Mouse (Mus musculus) hindbrain, embryonic 13.5 days (tissue): ENCODE data around the gene Kat2b. TPM values are rescaled to one million over a fixed set of nuclear protein-coding genes. Genes with fewer than 3 reads are reported as not detected.
"Not testable (repeated sequence)": the region's sequence is repeated elsewhere in the genome, so short reads cannot be mapped to it uniquely, and the experiment has no call there.

Experiments
- ATAC-seq: fragments of 200-750 bp; cut with Nextera tagmentation; 2 replicates; pipeline ENCODE4 v1.8.0; 2017; ENCODE audit warnings: moderate TSS enrichment; ENCODE audit not compliant: low FRiP score
- H3K27ac ChIP-seq: fragments of 300-500 bp; sonication (generic); 2 replicates; pipeline ENCODE4 v1.5.1; 2015; ENCODE audit warnings: inconsistent platforms, mild to moderate bottlenecking, moderate library complexity
- H3K27me3 ChIP-seq: fragments of 300-500 bp; sonication (generic); 2 replicates; pipeline ENCODE4 v1.6.1; 2015; ENCODE audit warnings: mild to moderate bottlenecking, inconsistent platforms
- H3K36me3 ChIP-seq: fragments of 300-500 bp; sonication (generic); 2 replicates; pipeline ENCODE4 v1.6.1; 2015; ENCODE audit warnings: mild to moderate bottlenecking, inconsistent platforms
- H3K4me1 ChIP-seq: fragments of 300-500 bp; sonication (generic); replicated peaks from 2 replicates; pipeline ENCODE4 v1.6.1; 2015; ENCODE audit warnings: inconsistent platforms
- H3K4me2 ChIP-seq: fragments of 300-500 bp; sonication (generic); 2 replicates; pipeline ENCODE4 v1.6.1; 2015; ENCODE audit warnings: inconsistent platforms, mild to moderate bottlenecking, moderate library complexity
- H3K4me3 ChIP-seq: fragments of 300-500 bp; sonication (generic); 2 replicates; pipeline ENCODE4 v1.5.1; 2015; ENCODE audit warnings: mild to moderate bottlenecking, inconsistent platforms
- H3K9ac ChIP-seq: fragments of 300-500 bp; sonication (generic); 2 replicates; pipeline ENCODE4 v1.6.1; 2015; ENCODE audit warnings: mild to moderate bottlenecking, inconsistent platforms
- H3K9me3 ChIP-seq: fragments of 300-500 bp; sonication (generic); 2 replicates; pipeline ENCODE4 v1.6.1; 2016; ENCODE audit warnings: inconsistent platforms
- WGBS: fragments of 180-500 bp; shearing (Covaris S2); methylation state at CpG from one replicate; pipeline ENCODE4 v1.1.7; 2015; 5-methylcytosine and 5-hydroxymethylcytosine counted together
- polyA plus RNA-seq: library from polyadenylated mRNA; unstranded; fragments of >200 nt; fragmentation: Nextera tagmentation; extraction: Ambion mirVana; gene quantifications from 2 replicates; pipeline ENCODE4 v1.2.1, GENCODE M21; 2015

Kat2b gene
- polyA plus RNA-seq, 1 experiment from 2014 or later: 8.9 TPM

GRCm38 (mm10) chr17:53591910-53592309 lies 25.2 kb downstream of the Kat2b start:
- Histone ChIP-seq H3K27ac (no peak overlapping the region), H3K9ac (no peak overlapping the region), H3K9me3 (no peaks in the 10 kb centered on the region), H3K4me3 (no peak overlapping the region), H3K36me3 (no peaks in the 10 kb centered on the region), H3K4me2 (no peak overlapping the region), H3K27me3 (no peaks in the 10 kb centered on the region), H3K4me1 (peaks cover 22% of the 10 kb centered on the region)
- WGBS: 94% methylated on average over 5 of the region's 5 CpGs
- ATAC-seq: no peak

DNA sequence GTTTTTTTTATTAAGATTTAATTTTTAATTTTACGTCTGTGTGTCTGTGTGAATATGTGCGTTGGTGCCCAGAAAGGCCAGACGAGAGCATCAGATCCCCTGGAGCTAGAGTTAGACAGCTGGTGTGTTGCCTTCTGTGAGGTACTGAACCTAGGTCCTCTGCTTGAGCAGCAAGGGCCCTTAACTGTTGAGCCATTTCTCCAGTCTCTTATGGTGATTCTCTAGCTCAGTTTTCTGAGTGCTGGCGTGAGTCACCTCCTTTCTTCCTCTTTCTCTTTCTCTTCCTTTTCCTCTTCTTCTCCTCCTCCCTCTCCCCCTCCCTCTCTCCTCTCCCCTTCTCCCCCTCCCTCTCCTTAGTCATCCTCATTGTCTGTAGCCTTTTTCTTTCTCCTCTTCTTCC lies 27.9 kb downstream of the Kat2b start:
- peaks cover 13% of the 10 kb centered on the region for H3K4me1 ChIP-seq
- H3K27me3 ChIP-seq: no peaks in the 10 kb centered on the region
- H3K36me3 ChIP-seq: no peaks in the 10 kb centered on the region
- H3K27ac ChIP-seq: no peak overlapping the region
- no peaks in the 10 kb centered on the region for H3K9me3 ChIP-seq
- H3K9ac ChIP-seq: no peak overlapping the region
- H3K4me2 ChIP-seq: no peak overlapping the region
- H3K4me3 ChIP-seq: no peak overlapping the region
- ATAC-seq: no peak
- WGBS: 84% methylated on average over 4 of the region's 4 CpGs

DNA sequence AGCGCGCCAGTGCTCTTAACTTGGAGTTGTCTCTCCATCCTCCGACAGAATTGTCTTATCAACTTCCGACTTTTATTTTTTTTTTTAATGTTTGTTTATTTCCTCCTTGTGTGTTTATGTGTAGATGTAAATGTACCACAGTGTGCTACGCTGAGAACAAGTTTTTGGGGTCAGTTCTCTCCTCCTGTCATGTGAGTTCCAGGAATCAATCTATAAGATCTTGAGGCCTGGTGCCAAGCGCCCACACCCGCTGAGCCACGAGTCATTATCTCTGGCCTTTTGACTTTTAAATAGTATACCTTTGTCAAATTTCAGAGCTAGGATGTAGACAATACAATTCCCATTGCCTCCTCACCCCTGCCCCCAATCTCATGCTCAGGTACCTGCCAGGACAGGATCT lies 28.9 kb downstream of the Kat2b start:
- no peak for ATAC-seq
- WGBS: 90% methylated on average over 8 of the region's 8 CpGs
- Histone ChIP-seq H3K36me3 (no peaks in the 10 kb centered on the region), H3K27me3 (no peaks in the 10 kb centered on the region), H3K9me3 (no peaks in the 10 kb centered on the region), H3K9ac (no peak overlapping the region), H3K4me1 (peaks cover 13% of the 10 kb centered on the region), H3K27ac (peak overlapping the region; percentile 70; the same call in 1 of the 2 replicates), H3K4me2 (no peak overlapping the region), H3K4me3 (no peak overlapping the region)

- no peaks in the 10 kb centered on the region for H3K27me3 ChIP-seq
- peak; percentile 84 for ATAC-seq
- peaks cover 13% of the 10 kb centered on the region for H3K4me1 ChIP-seq
- no peaks in the 10 kb centered on the region for H3K36me3 ChIP-seq
- H3K9me3 ChIP-seq: no peaks in the 10 kb centered on the region
- H3K9ac ChIP-seq: no peak overlapping the region
- no peak overlapping the region for H3K4me3 ChIP-seq
- H3K4me2 ChIP-seq: no peak overlapping the region
- H3K27ac ChIP-seq: peak overlapping the region; percentile 70
- 48% methylated on average over 3 of the region's 3 CpGs for WGBS
Observed at GRCm38 (mm10) chr17:53596314-53596882, 29.7 kb downstream of the Kat2b start.

GRCm38 (mm10) chr17:53596941-53597790 lies 30.5 kb downstream of the Kat2b start:
- ATAC-seq: no peak
- Histone ChIP-seq H3K4me3 (no peak overlapping the region), H3K36me3 (no peaks in the 10 kb centered on the region), H3K9me3 (no peaks in the 10 kb centered on the region), H3K9ac (no peak overlapping the region), H3K27me3 (no peaks in the 10 kb centered on the region), H3K4me2 (no peak overlapping the region), H3K27ac (peak overlapping the region; percentile 70; the same call in 1 of the 2 replicates), H3K4me1 (peaks cover 13% of the 10 kb centered on the region)
- 89% methylated on average over 11 of the region's 11 CpGs for WGBS

- H3K4me3 ChIP-seq: no peak overlapping the region
- no peaks in the 10 kb centered on the region for H3K36me3 ChIP-seq
- H3K9ac ChIP-seq: no peak overlapping the region
- no peak overlapping the region for H3K27ac ChIP-seq
- H3K4me2 ChIP-seq: no peak overlapping the region
- no peak for ATAC-seq
- H3K27me3 ChIP-seq: no peaks in the 10 kb centered on the region
- no peaks in the 10 kb centered on the region for H3K9me3 ChIP-seq
- H3K4me1 ChIP-seq: peaks cover 13% of the 10 kb centered on the region
- WGBS: 92% methylated on average over 4 of the region's 4 CpGs
Observed at GRCm38 (mm10) chr17:53598571-53598970, 31.9 kb downstream of the Kat2b start.

DNA sequence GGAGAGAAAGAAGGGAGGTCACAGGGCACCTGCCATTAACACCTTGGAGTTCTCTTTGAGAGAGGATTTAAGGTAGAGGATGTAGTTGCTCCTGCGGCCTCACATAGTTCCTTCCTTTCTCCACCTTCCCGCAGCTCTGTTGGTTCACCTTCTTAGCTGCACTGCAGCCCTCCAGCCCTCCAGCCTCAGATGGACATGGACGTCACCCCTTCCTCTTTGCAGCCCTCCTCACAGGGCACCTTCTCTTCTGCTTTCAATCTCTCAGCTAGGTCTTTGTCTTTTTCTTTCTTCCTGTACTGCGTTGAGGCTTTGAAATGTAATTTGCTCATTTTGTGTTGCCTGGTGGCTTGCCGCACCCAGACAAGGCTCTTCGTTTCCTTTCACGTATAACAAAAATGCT lies 36.6 kb downstream of the Kat2b start:
- not testable (repeated sequence) for H3K36me3 ChIP-seq, H3K4me2 ChIP-seq, H3K9ac ChIP-seq, H3K4me1 ChIP-seq, H3K9me3 ChIP-seq, H3K27ac ChIP-seq, H3K4me3 ChIP-seq, ATAC-seq, H3K27me3 ChIP-seq
- WGBS: no CpG with 5 or more reads among the region's 7 CpGs

- H3K27ac ChIP-seq, H3K9ac ChIP-seq, H3K27me3 ChIP-seq, H3K4me3 ChIP-seq, H3K4me2 ChIP-seq, ATAC-seq, H3K36me3 ChIP-seq, H3K4me1 ChIP-seq, H3K9me3 ChIP-seq: not testable (repeated sequence)
- WGBS: no CpG with 5 or more reads among the region's 7 CpGs
Observed at GRCm38 (mm10) chr17:53606082-53606481, 39.4 kb downstream of the Kat2b start.

- H3K27me3 ChIP-seq, H3K9ac ChIP-seq, H3K4me3 ChIP-seq, H3K27ac ChIP-seq, H3K4me1 ChIP-seq, ATAC-seq, H3K9me3 ChIP-seq, H3K4me2 ChIP-seq: not testable (repeated sequence)
- peaks cover 27% of the 10 kb centered on the region for H3K36me3 ChIP-seq
- WGBS: no CpG with 5 or more reads among the region's 7 CpGs
Observed at GRCm38 (mm10) chr17:53608924-53609323, 42.3 kb downstream of the Kat2b start.

DNA sequence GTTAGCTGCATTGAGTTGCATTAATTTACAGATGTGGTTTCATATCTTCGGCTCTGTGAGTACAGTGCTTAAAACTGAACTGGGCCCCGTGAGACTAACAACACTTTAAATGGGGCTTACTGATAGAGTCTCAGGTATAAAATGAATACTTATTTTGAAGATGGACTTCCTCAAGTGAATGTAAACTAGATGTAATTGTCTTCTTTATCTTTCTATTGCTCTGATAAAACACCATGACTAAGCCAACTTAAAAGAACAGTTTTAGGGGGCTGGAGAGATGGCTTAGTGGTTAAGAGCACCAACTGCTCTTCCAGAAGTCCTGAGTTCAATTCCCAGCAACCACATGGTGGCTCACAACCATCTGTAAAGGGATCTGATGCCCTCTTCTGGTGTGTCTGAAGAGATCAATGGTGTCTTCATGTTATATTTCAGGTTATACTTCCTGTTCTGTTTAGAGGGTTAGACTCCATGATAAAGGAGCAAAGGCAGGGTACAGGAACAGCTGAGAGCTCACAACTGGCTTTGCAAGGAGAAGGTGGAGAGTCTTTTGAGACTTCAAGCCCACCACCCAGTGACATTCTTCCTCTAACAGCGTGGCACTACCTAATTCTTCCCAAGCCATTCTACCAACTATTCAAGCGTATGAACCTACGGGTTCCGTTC lies 50.8 kb downstream of the Kat2b start:
- H3K36me3 ChIP-seq: peaks cover 19% of the 10 kb centered on the region
- no peaks in the 10 kb centered on the region for H3K4me1 ChIP-seq
- no peak overlapping the region for H3K4me2 ChIP-seq
- H3K9ac ChIP-seq: no peak overlapping the region
- H3K4me3 ChIP-seq: no peak overlapping the region
- H3K9me3 ChIP-seq: no peaks in the 10 kb centered on the region
- ATAC-seq: no peak
- WGBS: 96% methylated on average over 6 of the region's 6 CpGs
- no peaks in the 10 kb centered on the region for H3K27me3 ChIP-seq
- no peak overlapping the region for H3K27ac ChIP-seq

GRCm38 (mm10) chr17:53618369-53618768 lies 51.7 kb downstream of the Kat2b start:
- Histone ChIP-seq H3K4me1 (no peaks in the 10 kb centered on the region), H3K4me2 (no peak overlapping the region), H3K9ac (no peak overlapping the region), H3K9me3 (no peaks in the 10 kb centered on the region), H3K27me3 (no peaks in the 10 kb centered on the region), H3K4me3 (no peak overlapping the region), H3K27ac (no peak overlapping the region), H3K36me3 (peaks cover 15% of the 10 kb centered on the region)
- ATAC-seq: no peak
- 97% methylated on average over 7 of the region's 7 CpGs for whole genome bisulfite sequencing

GRCm38 (mm10) chr17:53619391-53619790 lies 52.7 kb downstream of the Kat2b start:
- no peak overlapping the region for H3K4me2 ChIP-seq
- peaks cover 8% of the 10 kb centered on the region for H3K36me3 ChIP-seq
- H3K4me1 ChIP-seq: no peaks in the 10 kb centered on the region
- ATAC-seq: no peak
- H3K27me3 ChIP-seq: no peaks in the 10 kb centered on the region
- no peak overlapping the region for H3K27ac ChIP-seq
- no peak overlapping the region for H3K4me3 ChIP-seq
- no peaks in the 10 kb centered on the region for H3K9me3 ChIP-seq
- no peak overlapping the region for H3K9ac ChIP-seq
